Mouse (Mus musculus) left cerebral cortex, adult 9 months (tissue): ENCODE data around the gene Cdk2ap2.
"Not testable (repeated sequence)": the region's sequence is repeated elsewhere in the genome, so short reads cannot be mapped to it uniquely, and the experiment has no call there.

Source experiments
- DNase-seq, 2 experiments: peaks; one replicate each; pipeline ENCODE4 v3.0.0; 2022; ENCODE audit warnings: low spot score in 2 of 2

Gene Cdk2ap2

DNA sequence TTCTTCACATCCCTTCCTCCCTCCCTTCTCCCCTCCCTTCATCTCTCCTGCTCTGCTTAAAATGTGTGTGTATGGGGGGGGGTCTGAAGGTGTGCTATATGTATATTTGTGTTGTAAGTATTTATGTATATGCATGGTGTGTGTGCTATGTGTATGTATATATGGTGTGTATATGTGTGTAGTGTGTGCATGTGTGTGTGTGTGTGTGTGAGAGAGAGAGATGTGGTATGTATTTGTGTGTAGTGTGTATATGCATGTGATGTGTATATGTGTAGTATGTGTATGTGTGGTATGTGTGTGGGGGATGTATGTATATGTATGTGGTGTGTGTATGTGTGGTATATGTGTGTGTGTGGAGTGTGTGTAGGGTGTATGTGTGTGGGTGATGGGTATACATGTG, 30.1 kb upstream of the Cdk2ap2 start:
- DNase-seq, result no peak

DNA sequence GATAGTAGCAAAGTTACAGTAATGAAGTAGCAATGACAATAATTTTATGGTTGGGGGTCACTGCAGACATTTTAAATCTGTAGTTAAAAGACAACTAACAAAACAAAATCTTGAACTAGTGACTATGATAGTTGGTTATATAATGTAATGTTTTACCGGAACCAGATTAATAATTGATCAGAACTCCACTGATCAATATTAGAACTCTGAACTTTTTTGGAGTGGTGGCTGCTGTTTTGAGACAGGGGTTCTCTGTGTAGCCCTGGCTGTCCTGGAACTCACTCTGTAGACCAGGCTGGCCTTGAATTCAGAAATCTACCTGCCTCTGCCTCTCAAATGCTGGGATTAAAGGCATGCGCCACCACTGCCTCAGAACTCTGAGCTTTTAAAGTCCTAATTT, 28.7 kb upstream of the Cdk2ap2 start:
- DNase-seq, result not testable (repeated sequence)

DNA sequence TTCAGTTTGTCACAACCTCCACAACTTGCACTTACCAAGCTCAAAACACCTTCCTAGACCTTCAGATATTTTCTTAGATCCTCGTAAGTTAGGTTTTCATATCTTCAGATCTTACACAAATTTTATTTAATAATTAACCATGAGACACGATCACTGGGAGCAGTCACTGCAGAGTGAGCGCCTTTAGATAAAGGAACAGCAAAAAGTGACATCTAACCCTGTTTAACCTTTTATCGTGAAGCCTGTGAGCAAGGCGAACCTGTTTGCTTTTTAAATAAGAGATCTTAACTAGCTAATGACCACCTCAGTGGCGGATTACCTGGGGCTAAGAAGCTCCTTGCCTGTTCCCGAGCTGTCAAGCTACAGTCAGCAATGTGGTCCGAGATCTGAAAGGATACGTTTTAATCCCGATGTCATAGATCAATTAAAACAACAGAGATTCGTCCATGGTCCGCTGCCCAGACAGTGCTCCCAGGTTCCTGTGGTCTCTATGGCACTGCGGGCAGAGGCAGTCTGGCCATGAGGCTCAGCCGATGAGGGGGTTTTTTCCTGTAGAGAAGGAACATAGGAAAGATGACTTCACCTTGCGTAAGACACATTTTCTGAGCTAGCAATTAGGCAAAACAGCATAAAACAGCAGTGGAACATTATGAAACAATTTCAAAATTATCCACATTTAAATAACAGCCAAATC, 28.1 kb upstream of the Cdk2ap2 start:
- DNase-seq, result no peak

DNA sequence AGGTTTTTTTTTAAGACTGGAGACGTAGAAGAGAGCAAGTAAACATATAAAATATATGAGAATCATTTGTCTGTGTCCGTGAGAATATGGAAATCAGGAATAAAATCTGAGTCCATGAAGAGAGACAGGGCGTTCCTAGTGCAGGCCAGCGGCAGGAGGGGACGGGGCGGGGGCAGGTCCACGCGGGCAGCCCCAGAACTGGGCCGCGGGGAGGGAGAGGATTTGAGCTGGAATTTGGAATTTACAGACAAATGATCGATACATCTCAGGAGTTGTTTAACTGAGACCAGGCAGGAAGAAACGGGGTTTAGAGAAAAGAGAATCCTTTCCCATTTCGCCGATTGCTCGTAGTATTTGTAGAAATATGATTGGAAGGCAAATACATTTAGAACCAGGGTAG, 26.7 kb upstream of the Cdk2ap2 start:
- DNase-seq, result no peak

DNA sequence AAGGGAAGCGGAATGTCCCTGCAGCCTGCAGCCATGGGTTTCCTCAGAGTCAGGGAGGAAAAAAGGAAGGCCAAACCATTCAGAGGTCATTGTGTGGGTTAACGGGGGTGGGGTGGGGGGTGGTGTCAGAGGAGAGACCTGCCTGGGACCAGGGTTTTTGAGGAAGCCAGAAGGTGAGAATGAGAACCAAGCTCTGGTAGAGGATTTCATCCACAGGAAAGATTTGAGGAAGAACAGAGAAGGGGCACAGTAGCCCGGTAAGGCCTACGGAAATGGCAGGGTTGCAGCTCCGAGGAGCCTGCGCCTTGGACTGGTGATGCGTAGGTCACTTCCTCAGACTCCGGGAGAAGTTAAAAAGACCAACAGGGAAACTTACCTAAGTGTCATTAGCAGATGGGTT, 26.2 kb upstream of the Cdk2ap2 start:
- DNase-seq, result no peak

DNA sequence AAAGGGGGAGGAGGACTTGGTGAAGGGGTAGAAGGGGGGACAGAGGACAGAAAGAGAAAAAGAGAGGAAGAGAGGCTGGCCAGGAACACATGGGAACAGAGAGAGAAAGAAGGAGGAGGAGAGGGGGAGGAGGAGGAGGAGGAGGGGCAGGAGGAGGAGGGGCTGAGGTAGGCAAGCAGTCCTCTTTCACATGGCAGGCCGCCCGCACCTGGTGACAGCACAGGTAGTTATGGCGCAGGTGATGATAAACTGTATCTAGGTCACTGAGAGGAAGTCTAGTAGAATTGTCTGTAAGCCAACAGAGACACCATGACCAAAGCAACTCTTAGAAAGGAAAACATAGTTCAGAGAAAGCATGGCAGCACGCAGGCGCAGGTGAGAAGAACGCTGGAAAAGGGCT, 25.6 kb upstream of the Cdk2ap2 start:
- no peak for DNase-seq

DNA sequence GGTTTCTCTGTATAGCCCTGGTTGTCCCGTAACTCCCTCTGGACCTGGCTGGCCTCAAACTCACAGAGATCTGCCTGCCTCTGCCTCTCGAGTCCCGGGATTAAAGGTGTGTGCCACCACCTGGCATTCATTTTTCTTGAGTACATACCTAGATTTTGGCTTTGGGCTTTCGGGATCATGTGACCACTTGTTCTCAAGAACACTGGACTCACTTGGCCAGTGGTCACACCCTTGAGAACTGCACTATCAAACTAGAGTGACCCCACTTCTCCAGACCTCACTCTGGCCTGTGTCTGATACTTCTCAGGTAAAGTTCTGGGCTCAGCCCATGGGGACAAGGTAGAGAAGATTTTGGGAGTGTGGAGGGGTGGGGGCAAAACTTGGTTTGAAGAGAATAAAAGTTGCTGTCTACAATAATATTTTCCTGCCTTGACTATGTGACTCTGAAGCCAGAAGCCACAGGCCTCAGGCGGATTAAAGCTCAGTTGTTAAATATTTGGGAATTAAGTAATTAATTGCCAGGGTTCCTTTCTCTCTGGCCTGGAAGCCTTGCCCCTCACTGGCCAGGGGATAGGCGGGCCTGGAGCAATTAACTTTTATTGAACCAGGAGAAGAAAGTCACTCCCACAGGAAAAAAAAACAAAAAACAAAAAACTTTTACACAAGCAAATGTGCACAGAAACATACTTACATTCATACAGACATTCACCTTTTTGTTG, 24.1 kb upstream of the Cdk2ap2 start:
- DNase-seq, result no peak

DNA sequence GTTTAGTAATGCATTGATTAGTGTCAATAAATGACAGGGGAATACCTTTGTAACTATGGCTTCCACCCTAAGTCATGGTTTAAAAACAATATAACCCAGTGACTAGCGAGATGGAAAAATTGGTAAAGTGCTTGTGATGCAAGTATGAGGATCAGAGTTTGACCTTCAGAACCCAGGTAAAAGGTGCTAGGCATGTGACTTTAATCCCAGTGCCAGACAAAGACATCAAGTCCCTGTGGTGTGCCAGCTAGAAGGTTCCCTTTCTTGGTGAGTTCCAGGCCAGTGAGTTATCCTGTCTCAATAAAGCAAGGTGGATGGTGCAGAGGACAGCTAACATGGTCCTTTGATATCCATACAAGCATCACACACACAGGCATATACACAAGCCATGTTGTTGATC, 21.5 kb upstream of the Cdk2ap2 start:
- no peak for DNase-seq

DNA sequence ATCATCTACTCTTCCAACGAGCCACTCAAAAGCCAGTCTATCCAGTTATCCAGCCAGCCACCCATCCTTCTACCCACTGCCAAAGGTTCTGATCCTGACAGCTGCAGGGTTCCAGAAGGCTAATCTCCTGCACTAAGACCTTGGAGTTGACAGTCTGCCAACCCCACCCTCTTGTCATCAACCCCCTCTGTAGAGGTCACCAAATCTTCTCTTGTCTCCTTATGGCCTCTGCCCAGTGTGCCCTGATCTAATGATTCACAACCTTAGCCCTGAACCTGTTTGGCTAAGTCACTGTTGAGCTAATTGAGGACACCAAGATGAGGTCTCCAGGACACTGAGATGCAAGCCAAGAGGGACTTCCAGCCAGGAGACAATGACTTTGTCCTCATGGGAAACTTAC, 17.4 kb upstream of the Cdk2ap2 start:
- no peak for DNase-seq

DNA sequence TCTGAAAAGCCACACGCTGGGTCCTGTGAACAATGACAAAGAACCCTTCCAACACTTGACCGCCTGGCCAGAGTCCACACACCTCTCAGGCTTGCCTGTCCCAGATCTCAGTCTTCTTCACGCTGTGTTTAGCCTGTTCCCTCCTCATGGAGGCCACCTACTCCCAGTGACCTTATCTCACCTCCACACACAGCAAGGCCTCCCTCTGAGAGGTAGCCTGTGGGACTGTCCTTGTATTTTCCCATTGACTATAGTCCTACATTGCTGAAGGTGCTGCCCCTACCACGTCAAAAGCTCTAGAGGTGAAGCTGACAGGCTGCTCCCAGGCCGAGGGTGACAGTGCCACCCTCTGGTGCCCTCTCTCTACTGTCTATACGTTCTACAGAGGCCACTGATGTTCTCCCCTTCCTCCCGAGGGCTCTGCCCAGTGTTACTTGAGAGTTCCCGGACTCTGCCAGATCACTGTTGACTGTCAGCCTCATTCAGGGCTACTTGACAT, 16.4 kb upstream of the Cdk2ap2 start:
- DNase-seq, result no peak

DNA sequence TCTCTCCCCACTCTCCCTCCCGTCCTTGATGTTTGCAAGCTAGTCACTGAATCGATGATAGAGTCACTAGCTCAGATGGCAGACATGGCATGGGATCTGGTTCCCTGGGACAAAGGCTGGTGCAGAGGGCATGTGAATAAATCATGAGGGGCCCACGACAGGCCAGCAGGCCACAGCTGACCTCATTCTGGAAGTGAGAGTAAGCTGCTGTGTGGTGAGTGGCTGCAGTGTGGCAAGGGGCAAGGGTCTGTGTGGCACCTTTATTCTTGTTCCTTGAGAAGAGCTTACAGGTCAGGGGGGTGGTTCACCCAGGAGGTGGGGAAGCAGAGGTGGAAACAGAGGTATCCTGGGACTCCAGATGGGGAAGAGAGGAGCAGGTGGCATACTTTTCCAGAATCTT, 15.6 kb upstream of the Cdk2ap2 start, which contains the start of gene Cabp2:
Gene Cabp2 (plus strand): TSS at position 185 of the 400 bp plus-strand sequence.
- no peak for DNase-seq

DNA sequence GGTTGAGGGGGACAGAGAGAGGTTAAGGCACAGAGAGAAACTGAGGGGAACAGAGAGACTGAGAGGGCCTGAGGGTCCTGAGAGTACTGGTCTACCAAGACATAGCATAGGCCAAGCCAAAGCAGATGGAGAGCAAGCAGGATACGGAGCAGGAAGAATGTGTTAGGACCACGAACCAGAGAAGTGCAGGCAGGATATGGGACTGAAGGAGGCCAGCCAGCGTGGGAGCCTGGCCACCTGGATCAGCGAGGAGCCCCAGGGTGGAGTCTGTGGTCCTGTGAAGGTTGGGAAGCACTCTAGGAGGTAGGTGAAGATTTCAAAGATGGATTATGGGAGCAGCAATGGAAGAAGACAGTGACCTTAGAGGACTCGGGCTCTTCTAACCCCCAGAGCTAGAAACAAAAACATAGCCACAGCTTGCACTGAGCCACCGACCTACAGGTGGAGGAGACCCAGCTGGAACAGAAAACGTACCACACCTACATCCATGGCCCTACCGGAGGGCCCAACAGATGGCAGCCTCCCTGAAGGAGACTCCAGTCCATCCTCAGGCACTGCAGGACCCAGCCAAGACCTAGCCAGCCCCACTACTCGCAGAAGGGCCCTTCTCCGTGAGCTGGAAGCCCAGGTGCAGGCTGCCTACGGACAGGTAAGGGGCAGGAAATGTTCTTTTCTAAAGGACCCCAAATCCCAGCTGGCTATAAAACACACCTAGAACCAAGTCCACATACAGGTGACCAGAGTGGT, 14.6 kb upstream of the Cdk2ap2 start:
- no peak for DNase-seq

DNA sequence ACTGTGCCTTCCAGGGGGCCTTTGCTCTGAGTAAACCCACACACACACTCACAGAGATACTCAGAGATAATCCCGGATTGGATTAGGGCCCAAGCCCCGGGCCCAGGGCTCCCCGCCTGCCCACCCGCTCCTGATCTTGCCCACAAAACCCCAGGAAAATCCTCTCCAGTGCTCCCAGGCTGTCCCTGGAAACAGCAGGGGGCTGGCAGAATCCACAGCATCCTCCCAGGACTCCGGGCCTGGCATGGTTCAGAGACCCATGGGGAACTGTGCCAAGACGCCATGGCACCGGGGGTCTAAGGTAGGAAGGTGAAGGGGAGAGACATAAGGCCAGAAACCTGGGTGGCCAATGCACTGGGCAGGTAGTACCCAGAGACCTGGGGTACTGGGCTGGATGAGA, 13.7 kb upstream of the Cdk2ap2 start:
- no peak for DNase-seq

DNA sequence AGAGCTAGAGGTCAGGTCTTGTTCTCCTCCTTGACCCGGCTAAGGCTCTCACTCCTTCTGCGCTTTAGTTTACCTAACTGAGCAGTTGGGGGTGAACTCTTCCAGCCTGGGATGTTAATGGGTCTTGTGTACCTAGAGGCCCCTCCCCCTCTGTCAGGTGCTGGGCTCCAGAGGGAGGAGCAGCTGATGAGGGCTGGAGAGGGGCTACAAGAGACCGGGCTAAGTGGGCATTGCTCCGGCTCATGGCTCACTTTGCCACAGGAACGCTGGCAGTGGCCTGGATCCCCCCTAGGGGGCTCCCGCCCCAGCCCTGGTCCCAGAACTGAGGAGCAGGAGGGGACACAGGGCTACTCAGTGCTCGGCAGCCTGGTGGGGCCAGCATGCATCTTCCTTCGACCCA, 13.2 kb upstream of the Cdk2ap2 start:
- DNase-seq, result no peak

DNA sequence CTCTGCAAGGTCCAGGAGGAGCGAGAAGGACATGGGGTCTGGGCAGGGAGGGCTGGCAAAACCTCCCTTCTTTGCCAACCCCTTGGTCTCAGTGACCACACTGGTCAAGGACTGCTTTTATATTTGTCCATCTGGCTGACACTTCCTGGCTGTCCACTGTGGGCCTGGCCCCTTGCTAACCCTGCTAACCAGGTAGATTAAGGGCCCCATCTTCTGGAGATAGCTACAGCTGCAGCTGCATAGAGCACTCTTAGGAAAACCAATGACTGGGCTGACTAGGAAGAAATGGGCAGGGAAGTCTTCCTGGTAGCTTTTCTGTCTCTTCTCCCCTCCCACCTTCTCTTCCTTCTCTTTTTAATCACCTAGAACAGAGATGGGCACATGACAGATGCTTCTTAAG, 12.0 kb upstream of the Cdk2ap2 start:
- DNase-seq, result no peak

DNA sequence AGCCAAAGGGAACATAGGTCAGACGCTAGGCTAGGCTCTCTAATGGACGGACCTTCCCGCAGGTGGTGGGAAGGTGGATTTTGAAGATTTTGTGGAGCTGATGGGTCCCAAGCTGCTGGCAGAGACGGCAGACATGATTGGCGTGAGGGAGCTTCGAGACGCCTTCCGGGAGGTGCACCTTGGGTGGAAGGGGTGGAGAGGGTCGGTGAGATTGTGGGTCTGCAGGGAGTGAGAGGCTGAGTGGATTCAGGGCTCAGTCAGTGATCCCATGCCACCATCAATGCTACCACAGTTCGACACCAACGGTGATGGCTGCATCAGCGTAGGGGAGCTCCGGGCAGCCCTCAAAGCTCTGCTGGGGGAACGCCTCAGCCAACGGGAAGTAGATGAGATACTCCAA, 10.8 kb upstream of the Cdk2ap2 start:
- DNase-seq, result no peak

DNA sequence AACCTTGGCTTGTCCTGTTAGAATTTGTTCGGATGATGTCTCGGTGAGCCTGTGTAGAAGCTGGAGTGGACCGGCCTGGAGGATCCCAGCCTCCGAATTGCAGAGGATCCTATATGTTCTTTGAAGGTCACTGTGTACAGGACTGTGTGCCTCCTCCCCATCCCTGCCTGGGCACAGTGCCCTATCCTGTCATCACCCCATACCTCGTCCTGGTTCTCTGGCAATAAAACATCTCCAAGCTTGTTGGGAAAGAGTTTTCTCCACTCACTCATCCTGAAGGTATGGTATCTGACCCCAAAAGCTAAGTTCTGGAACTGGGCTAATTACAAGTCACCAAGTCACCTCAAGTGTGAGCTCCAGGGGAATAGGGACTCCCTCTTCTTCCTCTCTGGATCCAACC, 9.9 kb upstream of the Cdk2ap2 start:
- no peak for DNase-seq

DNA sequence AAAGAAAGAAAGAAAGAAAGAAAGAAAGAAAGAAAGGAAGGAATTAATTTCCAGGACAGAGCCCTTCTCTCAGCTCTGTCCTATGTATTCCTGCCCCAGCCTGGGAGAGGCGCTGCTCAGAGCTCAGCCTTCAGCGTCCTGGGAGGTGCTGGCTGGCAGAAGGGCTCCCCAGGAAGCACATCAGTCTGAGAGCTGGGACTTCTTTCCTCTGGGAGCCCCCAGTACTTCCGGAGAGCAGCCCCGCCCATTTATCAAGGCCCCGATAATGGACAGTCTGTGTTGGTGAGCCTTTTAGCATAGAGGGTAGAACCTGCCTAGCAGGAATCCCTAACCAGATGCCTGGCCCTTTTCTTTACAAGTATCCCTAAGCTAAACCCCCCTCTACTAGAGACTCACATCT, 8.8 kb upstream of the Cdk2ap2 start:
- DNase-seq, result no peak

DNA sequence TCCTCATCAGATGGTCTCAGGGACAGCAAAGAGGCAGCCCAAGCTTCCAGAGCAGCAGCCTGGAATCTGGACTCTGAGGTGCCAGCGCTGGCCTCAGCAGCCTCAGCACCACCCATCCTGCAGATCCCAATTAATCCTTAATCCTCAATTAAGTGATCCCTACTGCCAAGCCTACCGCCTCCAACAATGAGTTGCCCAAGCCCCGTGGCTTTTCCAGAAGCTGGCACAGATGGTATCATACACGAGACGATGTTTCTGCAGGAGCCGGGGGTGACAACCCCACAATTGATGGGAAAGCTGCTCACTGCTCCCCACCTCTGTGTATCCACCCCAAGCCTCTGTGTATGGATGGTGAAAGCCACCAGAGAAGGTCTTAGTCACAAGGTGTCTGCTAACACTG, 7.9 kb upstream of the Cdk2ap2 start:
- DNase-seq, result no peak

DNA sequence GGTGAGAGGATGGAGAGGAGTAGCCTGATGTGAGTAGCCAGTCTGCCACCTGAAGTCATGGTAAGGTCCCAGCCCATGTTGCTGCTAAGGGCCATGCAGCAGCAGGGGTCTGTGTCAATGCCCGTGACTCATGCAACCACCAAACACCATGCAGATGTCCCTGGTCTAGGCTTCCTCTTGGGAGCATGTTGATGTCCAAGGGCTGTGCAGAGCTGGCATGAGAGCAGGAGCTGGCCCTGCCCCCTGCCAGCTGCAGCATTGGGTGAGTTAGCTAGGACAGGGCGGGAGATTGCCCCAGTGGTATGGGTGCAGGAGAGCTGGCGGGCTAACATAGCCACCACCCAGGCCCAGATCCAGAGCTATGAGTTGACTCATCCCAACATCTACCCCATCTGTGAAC, 6.5 kb upstream of the Cdk2ap2 start:
- DNase-seq, result no peak

DNA sequence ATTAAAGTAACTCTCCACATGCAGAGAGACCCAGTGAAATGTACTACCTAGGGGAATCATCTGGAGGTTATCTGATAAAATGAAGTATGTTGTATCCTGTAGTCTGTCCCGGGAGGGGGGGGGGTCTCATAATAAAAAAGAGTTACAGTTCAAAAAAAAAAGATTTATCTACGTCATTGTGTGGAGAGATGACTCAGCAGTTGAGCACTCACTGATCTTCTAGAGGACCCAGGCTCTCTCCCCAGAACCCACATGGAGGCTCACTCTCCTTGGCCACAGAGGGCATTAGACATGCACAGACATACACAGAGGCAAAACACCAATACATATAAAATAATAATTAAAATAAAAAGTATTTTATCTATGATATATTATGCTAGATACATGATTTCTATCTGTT, 5.6 kb upstream of the Cdk2ap2 start:
- DNase-seq, result no peak

DNA sequence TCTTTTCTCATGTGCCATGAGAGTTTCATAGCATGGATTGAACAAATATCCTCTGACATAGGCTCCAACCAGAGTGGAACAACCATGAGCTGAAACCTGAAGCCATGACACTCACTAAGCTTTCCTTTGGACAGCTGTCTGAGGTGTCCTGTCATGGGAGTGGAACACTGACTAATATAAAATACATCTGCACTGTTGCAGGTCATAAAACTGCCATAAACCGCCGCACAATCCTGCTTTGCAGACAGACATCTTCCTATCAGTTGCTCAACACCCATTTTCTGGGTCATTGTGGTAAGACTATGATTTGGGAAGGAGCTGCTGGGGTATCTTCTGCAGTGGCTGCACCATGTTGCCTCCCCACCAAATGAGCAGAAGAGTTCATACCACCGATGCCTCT, 4.2 kb upstream of the Cdk2ap2 start:
- DNase-seq, result no peak

DNA sequence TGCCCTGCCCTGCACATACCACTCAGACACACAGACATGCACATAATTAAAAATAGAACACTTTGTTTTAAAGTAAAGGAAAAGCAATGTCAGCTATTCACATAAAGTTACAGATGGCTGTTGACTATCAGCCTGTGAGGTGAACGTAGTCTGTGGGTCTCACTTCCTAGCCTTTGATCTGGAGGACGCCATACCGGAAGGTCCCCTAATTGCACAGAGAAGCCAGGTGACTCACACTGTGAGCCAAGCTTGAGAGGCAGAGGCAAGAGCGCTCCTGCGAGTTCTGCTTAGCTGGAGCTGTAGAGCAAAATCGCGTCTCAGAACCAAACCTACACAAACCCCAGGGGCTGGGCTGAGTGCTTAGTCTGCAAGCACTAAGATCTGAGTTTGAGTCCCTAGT, 3.2 kb upstream of the Cdk2ap2 start:
- no peak for DNase-seq
